Mouse (Mus musculus) gastrocnemius, adult 18-20 months (tissue): ENCODE measurements around the gene E2f1. TPM values are rescaled to one million over a fixed set of nuclear protein-coding genes. Genes with fewer than 3 reads are reported as not detected.
A peak's percentile ranks its signal among the peaks of the same experiment; 100 is the strongest.

ENCODE experiments used
- DNase-seq: peaks from one replicate; pipeline ENCODE4 v3.0.0; 2021; ENCODE audit warnings: low spot score
- total RNA-seq, 2 experiments: library from RNA; stranded (reverse); gene quantifications; 2 replicates each; pipeline ENCODE4 v1.2.3; 2021

The E2f1 gene
- total RNA-seq, 2 experiments from 2014 or later = 0.28 to 0.30 TPM

DNA sequence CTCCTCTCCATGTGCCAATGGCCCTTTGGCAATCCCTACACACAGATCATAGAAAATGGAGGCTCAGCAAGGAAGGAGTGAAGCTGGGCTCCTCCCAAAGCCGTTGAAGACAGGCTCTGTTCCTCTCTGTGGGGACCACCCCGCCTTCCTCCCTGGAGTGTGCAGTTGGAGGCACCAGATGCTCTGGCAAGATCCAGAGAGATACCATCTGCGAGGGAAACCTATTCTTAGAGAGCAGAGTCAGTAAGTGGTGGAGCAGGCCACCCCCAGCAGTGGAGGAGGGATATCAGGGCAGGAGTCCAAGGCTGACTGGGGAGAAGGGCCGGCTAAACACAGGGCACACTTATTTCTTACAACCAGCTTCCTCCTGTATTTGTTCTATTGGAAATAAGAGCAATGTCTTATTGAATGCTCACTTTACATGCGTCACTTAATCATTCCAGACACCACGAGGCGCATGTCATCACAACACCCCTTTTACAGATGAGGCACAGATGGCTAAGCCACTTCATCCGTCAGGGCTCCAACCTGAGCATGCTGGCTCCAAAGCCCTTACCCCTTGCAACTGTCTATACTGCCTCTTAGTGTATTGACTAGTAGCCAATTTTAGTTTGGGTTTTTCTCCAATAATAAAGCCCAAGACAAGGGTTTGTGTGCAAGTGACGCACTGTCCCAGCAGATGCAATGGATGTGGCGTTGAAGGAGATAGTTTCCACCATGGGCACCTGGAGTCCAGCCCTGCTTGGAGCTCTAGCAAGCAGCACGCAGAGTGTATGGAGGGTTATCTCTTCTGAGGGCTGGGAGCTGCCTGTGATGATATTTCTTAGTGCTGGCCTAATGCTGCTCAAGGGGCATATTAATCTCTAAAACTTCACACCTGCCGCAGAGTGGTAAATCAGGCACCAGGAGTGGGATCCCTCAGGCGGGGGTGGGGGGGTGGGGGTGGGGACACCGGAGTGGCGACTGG is 14.5 kb upstream of the E2f1 start:
- DNase-seq = no peak

DNA sequence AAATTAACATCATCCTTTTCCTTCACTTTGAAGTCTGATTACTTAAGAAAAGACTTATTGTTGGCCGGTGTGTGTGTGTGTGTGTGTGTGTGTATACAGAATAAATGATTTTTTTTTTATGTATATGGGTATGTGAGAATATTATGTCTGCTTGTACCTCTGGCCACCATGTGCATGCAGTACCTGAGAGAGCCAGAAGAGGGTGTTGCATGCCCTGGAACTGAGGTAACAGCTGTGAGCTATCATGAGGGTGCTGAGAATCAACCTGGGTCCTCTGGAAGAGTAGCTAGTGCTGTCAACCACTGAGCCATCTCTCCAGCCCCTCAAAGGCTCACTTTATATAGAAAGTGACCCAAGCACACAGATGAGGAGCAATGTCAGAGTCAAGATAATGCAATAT is 11.7 kb upstream of the E2f1 start:
- DNase-seq = no peak

DNA sequence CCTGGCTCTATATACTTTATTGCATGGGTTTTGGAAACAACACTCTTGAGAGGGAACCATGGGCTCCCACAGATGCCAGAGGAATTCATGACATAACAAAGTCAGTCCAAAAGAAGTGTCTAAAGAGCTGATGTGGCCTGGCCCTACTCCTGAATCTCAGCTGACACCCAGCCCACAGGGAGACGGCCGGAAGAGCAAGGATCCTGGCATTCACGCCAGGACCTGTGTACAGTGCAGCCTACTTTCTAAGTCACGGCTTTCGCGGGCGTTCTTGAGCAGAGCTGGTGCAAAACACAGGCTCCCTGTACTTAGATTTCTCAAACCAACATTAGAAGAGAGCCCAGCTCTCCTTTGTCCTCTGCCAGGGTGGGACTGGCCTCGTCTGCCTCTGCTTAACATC is 10.9 kb upstream of the E2f1 start:
- peak; percentile 63 for DNase-seq

DNA sequence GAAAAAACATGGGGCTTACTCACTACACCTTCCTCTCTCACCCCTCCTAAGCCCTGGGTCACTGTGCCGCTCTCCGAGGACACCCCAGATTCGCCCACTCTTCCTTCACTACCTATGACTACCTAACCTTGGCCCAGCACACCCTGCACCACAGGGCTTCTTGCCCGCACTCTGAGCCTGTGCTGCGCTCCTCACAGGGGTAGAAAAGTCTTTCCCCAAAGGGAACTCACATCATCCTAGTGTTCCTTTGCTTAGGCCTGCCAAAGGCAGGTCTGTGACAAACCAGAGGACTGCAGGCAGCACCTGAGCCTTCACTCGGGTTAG is 8.0 kb upstream of the E2f1 start:
- no peak for DNase-seq

DNA sequence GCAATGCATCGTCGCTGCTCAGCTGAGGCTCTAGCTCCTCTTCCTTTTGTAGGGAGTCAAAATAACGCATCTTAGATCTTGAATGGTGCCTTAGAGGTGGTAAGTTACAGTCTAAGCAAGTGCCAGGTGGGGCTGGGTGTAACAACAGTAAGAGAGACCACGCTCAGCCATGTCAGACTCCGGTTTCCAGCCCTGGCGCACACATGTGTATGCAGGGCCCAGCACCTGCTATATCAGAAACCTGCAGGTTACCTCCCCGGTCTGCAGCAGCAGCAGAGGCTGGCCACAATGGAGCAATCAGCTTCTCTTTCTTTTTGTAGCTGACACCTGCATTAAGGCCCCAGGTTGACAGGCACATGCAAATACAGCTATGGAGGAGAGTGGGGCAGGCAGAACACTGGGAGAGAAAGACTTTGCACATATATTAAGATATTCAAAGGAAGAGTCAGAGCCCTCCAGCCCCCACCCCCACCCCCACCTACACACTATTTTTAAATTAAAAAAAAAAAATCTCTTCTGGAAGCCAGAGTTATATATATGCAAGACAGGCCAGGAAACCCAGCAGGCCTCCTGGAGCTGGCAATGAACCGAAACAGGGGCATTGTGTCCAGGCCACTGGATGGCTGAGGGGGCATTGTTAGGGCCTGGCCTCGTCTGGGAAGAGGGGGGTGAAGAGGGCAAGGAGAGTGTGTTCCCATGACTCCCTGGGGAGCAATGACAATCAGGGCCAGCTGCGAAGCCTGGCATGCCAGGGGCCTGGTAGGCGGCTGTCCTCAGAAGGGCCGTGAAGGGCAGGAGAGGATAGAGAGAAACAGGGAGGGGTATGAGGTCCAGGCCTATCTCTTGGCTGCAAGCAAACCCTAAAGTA is 7.4 kb upstream of the E2f1 start:
- DNase-seq = no peak

DNA sequence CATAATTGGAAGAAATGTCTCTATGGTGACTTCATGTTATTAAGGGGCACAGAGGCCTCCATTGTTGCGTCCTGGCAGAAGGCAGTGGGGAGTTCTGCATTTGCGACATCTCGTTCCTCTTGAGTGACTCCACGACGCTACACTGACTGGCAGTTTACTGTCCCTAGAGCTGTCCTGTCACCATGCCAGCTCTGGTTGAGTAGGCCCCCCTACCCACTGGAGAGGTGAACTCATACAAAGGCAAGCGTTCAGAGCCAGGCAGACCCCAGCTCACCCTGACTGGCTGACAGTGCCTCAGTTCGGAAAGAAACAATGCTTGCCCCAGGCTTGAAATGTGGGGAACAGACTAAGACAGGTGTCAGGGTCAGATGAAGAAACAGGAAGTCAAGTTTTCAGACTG is 4.6 kb upstream of the E2f1 start:
- DNase-seq = no peak

DNA sequence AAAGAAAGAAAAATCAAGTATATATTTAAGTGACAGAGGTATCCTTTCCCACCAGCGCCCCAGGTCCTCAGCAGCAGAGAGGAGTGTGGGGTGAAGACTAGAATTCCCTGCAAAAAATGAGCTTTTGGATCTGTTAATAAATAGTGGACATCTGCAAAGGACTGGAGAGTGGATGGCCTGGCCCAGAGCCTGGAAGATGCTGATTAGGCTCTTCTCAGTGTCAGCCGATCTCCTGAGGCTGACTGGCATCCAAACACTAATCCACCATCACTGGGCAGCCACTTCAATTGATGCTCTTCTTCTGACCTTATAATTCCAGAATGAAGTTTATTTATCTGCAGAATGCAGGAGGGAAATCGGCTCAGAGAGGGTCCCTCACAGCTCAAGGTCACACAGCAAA is 3.3 kb upstream of the E2f1 start:
- no peak for DNase-seq

DNA sequence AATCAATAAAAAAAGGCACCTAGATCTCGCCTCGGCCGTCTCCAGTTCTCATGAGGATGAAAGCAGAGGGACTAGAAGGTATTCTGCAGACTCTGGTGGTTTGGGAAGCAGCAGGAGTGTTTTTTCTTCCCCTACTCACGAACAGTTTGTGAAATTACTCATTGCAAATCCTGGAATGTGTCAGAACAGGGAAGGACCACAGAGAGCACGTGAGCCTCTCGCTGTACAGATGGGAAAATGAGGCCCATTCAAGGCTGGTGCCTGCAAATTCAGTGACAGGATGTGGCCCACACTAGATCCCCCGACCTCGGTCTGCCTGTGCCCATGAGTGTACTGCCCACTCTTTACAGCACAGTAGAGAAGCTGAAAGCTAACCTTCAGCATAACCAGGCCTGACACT is 2.3 kb upstream of the E2f1 start:
- DNase-seq = no peak

DNA sequence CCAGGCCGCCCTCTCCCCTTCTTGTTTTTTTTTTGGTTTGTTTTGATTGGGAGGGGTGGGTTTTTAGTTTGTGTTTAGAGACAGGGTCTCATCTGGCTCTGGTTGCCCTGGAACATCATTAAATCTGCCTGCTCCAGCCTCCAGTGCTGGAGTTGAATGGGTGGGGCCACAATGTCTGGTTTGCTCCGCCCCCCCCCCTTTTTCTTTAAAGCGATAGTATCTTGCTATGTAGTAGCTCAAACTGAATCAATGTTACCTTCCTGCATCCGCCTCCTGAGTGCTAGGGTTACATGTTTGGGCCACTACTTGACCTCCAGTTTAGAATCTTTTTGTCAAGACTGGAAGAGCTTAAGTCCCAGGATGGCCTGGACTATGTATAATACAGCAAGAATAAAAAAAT is 1.6 kb upstream of the E2f1 start:
- DNase-seq = no peak

DNA sequence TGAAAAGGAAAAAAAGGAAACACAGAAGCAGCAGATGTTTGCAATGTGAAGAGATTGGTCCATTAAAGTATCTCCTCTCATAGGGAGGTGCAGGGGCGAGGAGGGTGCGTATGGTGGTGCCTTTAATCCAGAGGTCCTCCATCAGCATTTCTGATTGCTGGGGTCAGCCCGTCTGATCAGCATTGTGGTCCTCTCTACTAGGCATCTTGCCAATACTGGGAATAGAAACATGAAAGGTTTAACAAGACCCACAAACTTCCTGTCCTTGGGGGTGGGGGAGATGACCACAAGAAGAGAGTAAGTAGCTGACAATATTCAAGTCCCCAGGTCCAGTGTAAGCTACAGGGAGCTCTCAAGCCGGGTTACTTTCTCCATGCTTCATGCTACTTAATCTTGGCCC is 974 bp upstream of the E2f1 start:
- no peak for DNase-seq

DNA sequence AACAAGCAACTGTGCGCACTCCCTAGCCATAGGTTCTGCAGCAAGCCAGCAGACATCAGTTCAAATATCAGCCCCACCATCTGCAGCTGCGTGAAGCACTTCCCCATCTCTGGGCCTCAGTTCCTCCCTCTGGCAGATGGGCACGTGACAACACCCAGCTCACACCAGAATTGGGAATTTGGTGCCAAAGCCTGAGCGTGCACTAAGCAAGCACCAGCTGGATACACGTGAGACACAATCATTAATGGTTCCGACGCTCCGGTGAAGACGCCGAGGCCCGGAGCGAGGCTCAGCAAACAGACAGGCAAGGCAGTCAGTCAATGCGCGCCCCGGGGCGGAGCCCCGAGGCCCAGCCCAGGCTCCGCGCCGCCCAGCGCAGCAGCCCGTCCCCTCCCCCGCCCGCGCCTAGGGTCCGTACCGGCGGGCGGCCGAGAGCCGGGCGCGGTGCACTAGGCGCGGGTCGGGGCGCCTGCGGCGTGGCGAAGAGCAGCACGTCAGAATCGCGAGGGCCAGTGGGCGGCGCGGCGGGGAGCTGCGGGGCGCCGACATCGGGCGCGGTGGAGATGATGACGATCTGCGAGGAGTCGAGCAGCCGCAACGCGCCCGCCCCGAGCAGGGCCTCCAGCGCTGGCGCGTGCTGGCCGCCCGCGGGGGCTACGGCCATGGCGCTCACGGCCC is 482 bp downstream of the E2f1 start:
- no peak for DNase-seq

DNA sequence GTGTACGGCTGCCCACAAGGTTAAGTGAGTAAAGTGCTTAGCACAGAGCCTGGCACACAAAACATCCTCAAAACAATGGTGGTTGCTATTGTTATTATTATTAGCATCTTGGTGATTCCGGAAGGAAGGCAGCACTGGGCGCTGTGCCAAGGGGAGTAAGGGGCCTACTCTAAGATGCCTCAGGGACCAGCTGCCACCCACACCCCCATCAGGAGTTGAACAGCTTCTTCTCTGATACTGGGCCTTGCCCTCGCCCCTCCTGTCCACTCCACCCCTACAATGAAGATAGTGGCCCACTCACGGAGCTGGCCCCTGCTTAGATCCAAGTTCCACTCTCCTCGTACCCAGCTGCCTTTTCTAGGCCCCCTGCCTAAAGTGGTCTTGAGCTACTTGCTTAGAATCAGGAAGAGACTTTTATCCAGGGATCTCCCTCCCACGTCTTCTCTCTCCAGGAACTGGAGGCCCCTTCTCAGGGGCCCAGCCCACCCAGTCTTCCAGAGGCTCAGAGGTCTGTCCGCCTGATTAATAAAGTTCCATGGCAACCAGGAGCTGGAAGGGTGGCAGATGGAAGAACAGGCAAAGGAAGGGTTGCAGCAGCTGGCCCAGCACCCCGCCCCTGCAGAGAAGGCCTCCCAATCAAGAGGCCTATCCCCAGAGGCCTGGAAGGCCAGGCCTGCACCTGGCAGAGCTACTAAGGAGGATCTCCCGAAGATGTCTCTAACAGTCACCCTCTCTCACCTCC is 1.2 kb downstream of the E2f1 start:
- no peak for DNase-seq

DNA sequence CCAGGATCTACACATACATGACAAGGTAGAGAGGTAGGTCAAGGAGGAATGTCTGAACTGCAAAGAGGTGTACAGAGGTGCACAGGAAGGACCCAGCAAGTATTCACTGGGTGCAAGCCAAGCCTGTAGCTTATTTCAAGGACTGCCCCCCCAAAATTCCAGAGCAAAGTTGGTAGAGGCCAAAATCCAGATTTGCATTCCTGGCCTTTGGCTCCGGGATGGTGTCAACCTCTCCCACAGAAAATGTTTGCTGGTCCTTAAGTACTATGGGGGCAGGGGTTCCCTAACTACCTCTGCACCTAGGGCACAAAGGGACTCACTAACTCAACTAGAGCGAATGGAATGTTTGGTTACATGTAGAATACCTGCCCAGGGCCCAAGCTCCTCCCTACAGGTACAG is 1.9 kb downstream of the E2f1 start:
- DNase-seq = no peak

DNA sequence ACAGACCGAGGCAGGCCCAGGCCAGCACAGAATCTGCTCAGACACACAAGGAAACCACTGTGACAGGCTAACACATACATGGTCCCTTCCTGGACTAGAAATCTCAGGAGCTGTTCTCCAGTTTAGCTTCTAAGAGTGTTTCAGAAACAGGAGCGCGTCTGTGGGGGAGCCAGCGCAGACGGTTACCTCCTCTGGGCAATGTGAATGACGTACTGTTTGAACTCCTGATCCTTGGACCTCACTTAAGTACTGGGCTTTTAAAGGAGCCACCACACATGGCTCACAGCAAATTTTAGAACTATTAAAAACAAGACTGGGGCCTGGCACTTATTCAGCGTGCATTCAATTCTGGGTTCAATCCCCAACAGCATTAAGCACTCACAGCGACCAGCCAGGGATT is 3.1 kb downstream of the E2f1 start:
- DNase-seq = no peak

DNA sequence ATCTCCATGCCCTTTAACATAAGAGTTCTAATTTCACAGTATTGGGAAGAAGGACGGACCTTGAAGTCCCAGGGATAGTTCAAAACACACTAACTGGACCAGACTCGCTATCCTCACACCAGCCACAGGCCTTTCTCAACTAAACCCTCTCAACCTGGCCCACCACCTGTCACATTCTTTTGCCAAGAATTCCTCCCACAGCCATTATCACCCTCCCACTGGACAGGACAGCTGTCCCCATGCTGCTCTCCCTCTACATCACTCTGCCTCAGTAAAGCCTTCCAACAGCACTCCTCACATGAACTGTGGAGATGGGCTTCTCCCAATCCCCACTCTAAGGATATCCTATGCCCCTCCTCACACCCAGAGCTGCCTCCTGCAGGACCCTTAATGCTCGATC is 4.1 kb downstream of the E2f1 start:
- no peak for DNase-seq

DNA sequence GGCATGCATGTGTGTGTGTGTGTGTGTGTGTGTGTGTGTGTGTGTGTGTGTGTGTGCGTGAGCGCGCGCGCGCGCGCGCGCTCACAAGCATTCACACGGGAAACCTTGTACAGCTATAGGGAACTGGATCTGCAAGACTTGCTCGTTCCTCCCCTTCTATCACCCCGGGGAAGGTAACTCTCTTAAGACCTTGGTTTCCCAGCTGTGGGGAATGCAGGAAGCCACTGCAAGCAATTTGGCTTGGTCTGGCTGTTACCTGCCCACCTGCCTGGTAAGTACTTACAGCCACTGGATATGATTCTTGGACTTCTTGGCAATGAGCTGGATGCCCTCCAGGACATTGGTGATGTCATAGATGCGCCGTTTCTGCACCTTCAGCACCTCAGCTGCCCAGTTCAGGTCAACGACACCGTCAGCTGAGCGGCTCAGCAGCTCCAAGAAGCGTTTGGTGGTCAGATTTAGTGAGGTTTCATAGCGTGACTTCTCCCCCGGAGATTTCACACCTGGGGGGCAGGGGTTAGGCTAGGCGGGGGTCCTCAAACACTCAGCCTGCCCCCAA is 6.0 kb downstream of the E2f1 start:
- DNase-seq = no peak

DNA sequence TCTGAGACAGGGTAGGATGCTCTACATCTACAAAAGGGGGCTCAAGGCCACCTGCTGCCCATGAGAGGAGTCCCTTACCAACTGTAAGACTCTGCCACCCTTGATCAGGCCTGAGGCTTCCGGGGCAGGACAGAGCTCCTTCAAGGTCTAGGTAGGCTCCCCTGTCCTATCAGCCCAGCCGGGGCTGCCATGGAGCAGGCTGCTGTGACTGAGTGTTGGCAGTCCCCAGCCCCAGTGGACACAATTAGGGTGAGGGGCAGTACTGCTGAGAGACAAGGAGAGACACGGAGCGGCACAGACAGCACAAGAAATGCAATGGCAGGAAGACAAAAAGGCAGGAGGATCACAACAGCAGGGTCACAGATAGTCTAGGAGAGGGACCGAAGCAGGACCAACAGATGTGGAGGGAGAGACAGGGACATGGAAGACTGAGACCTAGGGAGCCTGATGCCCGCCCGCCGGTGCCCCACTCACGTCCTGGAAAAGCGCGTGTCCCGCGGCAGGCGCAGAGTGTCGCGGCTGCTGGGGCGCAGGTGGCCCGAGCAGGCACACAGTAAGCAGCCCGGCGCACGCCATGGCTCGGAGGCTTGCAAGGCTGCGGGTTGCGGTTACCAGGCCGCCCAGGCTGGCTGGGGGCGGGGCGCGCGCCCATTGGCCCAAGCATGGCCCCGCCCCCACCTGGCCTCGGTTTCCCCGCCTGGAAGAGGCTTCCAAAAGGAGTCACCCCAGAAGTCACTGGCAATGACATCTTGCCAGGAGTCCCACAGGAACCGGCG is 11.2 kb downstream of the E2f1 start, which contains the start of gene Necab3:
TSS of gene Necab3 (minus strand) at position 627 of the 776 bp plus-strand sequence.
- peak; percentile 37 for DNase-seq

DNA sequence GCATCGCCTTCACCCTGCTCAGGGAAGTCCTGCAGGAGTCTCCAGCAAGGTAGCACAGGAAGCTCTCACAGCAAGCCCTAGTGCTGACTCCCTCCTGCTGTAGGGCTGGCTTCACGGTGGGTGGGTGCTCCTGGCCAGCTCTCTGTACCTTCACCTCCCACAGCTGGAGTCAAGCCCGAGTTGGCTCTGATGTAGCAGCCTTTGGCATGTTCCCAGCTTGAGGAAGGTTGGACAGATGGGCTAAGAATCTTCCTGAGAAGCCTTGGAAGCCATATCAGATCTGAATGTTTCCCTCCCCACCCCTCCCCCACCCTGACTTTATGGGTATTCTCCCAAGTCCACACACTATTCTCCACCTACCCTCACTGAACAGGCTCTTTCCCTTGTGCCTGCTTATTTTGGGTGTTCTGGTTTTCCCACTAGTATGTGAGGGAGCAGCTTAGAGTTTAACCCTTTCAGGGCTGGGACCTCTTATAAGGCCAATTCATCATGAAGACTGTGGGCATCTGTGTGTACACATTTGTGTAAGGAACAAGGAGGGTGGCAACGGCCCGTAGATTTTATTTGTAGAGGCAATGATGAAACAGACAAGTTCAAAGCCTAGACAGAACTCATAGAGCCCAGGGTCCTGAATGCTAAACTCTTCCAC is 12.4 kb downstream of the E2f1 start:
- DNase-seq = no peak

DNA sequence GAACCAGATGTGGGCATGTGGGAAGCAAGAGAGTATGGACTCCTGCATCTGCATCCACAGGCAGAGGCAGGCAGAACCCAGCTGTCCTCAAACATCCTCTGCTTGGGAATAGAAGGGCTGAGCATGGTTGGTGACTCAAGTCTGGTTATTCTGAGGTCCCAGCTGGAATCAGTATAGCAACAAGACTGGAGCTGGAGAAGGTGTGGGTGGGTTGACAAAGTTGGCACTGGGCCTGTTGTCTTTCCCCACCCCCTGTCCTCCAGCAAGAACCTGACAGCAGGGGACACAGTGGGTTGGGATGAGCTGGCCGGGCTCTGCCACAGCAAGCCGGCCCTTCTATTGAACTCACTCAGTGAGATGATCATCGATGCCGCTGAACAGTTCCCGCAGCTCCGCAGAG is 14.5 kb downstream of the E2f1 start:
- no peak for DNase-seq

DNA sequence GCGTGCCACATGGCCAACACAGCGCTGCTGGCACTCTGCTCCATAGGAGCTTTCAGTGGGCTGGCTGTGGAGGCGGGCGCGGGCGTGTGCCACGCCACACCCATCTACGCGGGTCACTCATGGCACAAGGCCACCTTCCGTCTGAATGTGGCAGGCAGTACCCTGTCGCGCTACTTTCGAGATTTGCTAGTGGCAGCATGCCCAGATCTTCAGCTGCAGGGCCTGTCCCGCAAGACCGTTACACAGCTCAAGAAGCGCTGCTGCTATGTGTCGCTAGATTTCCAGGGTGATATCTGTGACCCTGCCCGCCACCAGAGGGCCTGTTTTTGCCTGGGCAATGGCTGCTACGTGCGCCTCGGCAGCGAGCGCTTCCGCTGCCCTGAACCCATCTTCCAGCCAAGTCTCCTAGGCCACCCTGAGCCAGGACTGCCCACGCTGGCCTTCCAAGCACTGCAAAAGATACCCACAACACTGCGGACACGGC is 17.2 kb downstream of the E2f1 start:
- peak; percentile 79 for DNase-seq
